Mouse (Mus musculus): Measurements from ENCODE around the gene Tstd1. TPM values are rescaled to one million over a fixed set of nuclear protein-coding genes. Genes with fewer than 3 reads are reported as not detected.

Gene Tstd1
- polyA plus RNA-seq, 1 experiment: 8.9 TPM

GRCm38 (mm10) chr1:171435288-171435814, 16.7 kb downstream of the Tstd1 start:
- H3K4me1 ChIP-seq (ENCODE audit: control insufficient read depth, insufficient read depth, low read length): peaks cover 3% of the 10 kb centered on the region; the same call in 1 of the 2 replicates
- no peak overlapping the region for H3K4me3 ChIP-seq (replicated peaks; ENCODE audit: extremely low read depth, low read depth, low read length)
- 51% methylated on average over 7 of the region's 7 CpGs for WGBS
- no peak for DNase-seq
- no peak for TF ChIP-seq CTCF (IDR thresholded peaks at IDR 0.05; ENCODE audit: insufficient read depth, low read length)
- no peak for TF ChIP-seq POLR2A (IDR thresholded peaks at IDR 0.05; ENCODE audit: borderline replicate concordance, extremely low read depth, low read depth, low read length)

- Histone ChIP-seq H3K4me1 (ENCODE audit: control insufficient read depth, insufficient read depth, low read length) (peaks cover 5% of the 10 kb centered on the region; the same call in 1 of the 2 replicates), H3K4me3 (replicated peaks; ENCODE audit: extremely low read depth, low read depth, low read length) (no peak overlapping the region)
- no peak for DNase-seq
- WGBS: 53% methylated on average over 1 of the region's 1 CpGs
- TF ChIP-seq POLR2A (IDR thresholded peaks at IDR 0.05; ENCODE audit: borderline replicate concordance, extremely low read depth, low read depth, low read length) (no peak), CTCF (IDR thresholded peaks at IDR 0.05; ENCODE audit: insufficient read depth, low read length) (no peak)
These were observed 17.3 kb downstream of the Tstd1 start for GRCm38 (mm10) chr1:171435974-171436373.

GRCm38 (mm10) chr1:171437264-171438013, 18.8 kb downstream of the Tstd1 start, which contains the start of gene F11r:
Gene F11r, plus strand, starts transcription at chr1:171437535.
- WGBS: 2% methylated on average over 46 of the region's 46 CpGs
- Histone ChIP-seq H3K4me1 (ENCODE audit: control insufficient read depth, insufficient read depth, low read length) (peaks cover 16% of the 10 kb centered on the region), H3K4me3 (replicated peaks; ENCODE audit: extremely low read depth, low read depth, low read length) (peak within 1 kb of the TSS; percentile 82)
- peak; percentile 95 for DNase-seq
- TF ChIP-seq CTCF (IDR thresholded peaks at IDR 0.05; ENCODE audit: insufficient read depth, low read length) (no peak), POLR2A (IDR thresholded peaks at IDR 0.05; ENCODE audit: borderline replicate concordance, extremely low read depth, low read depth, low read length) (peak; percentile 97)

- Histone ChIP-seq H3K4me1 (ENCODE audit: control insufficient read depth, insufficient read depth, low read length) (peaks cover 18% of the 10 kb centered on the region), H3K4me3 (replicated peaks; ENCODE audit: extremely low read depth, low read depth, low read length) (peak overlapping the region; percentile 82)
- no peak for DNase-seq
- TF ChIP-seq CTCF (IDR thresholded peaks at IDR 0.05; ENCODE audit: insufficient read depth, low read length) (no peak), POLR2A (IDR thresholded peaks at IDR 0.05; ENCODE audit: borderline replicate concordance, extremely low read depth, low read depth, low read length) (no peak)
- 9% methylated on average over 18 of the region's 18 CpGs for whole genome bisulfite sequencing
These were observed 19.5 kb downstream of the Tstd1 start for GRCm38 (mm10) chr1:171438014-171438670.

- peaks cover 22% of the 10 kb centered on the region for H3K4me1 ChIP-seq (ENCODE audit: control insufficient read depth, insufficient read depth, low read length)
- H3K4me3 ChIP-seq (replicated peaks; ENCODE audit: extremely low read depth, low read depth, low read length): peak overlapping the region; percentile 82
- TF ChIP-seq CTCF (IDR thresholded peaks at IDR 0.05; ENCODE audit: insufficient read depth, low read length) (no peak), POLR2A (IDR thresholded peaks at IDR 0.05; ENCODE audit: borderline replicate concordance, extremely low read depth, low read depth, low read length) (no peak)
- DNase-seq: no peak
- WGBS: 14% methylated on average over 8 of the region's 8 CpGs
These were observed 20.4 kb downstream of the Tstd1 start for GRCm38 (mm10) chr1:171439072-171439471.

GRCm38 (mm10) chr1:171440025-171440725, 21.5 kb downstream of the Tstd1 start:
- 11% methylated on average over 9 of the region's 9 CpGs for WGBS
- TF ChIP-seq POLR2A (IDR thresholded peaks at IDR 0.05; ENCODE audit: borderline replicate concordance, extremely low read depth, low read depth, low read length) (peak; percentile 47; the same call in 1 of the 2 replicates), CTCF (IDR thresholded peaks at IDR 0.05; ENCODE audit: insufficient read depth, low read length) (no peak)
- peaks cover 22% of the 10 kb centered on the region for H3K4me1 ChIP-seq (ENCODE audit: control insufficient read depth, insufficient read depth, low read length)
- H3K4me3 ChIP-seq (replicated peaks; ENCODE audit: extremely low read depth, low read depth, low read length): peak overlapping the region; percentile 47
- peak; percentile 58 for DNase-seq

GRCm38 (mm10) chr1:171441466-171442412, 23.1 kb downstream of the Tstd1 start:
- WGBS: 19% methylated on average over 7 of the region's 7 CpGs
- H3K4me1 ChIP-seq (ENCODE audit: control insufficient read depth, insufficient read depth, low read length): peaks cover 22% of the 10 kb centered on the region
- TF ChIP-seq CTCF (IDR thresholded peaks at IDR 0.05; ENCODE audit: insufficient read depth, low read length): no peak
- TF ChIP-seq POLR2A (IDR thresholded peaks at IDR 0.05; ENCODE audit: borderline replicate concordance, extremely low read depth, low read depth, low read length): 0 out of 2 replicates have a peak, but pooled peaks have one; percentile 21
- H3K4me3 ChIP-seq (replicated peaks; ENCODE audit: extremely low read depth, low read depth, low read length): peak overlapping the region; percentile 43
- no peak for DNase-seq

GRCm38 (mm10) chr1:171442413-171442760, 23.7 kb downstream of the Tstd1 start:
- Histone ChIP-seq H3K4me3 (replicated peaks; ENCODE audit: extremely low read depth, low read depth, low read length) (peak overlapping the region; percentile 43), H3K4me1 (ENCODE audit: control insufficient read depth, insufficient read depth, low read length) (peaks cover 23% of the 10 kb centered on the region)
- DNase-seq: no peak
- no peak for TF ChIP-seq POLR2A (IDR thresholded peaks at IDR 0.05; ENCODE audit: borderline replicate concordance, extremely low read depth, low read depth, low read length)
- no peak for TF ChIP-seq CTCF (IDR thresholded peaks at IDR 0.05; ENCODE audit: insufficient read depth, low read length)
- whole genome bisulfite sequencing: 20% methylated on average over 8 of the region's 8 CpGs

All from lung, adult 2 months (tissue).